Mouse (Mus musculus) MEL (cell line): Measurements from ENCODE around the gene Atp2a2. TPM values are rescaled to one million over a fixed set of nuclear protein-coding genes. Genes with fewer than 3 reads are reported as not detected.

Experiments used
- DNase-seq: peaks from one replicate; pipeline ENCODE4 v3.0.0; 2011; ENCODE audit warnings: low read depth, low spot score
- H3K27ac ChIP-seq: 2 replicates; pipeline ENCODE4 v1.5.1; 2012; ENCODE audit warnings: low read depth, mild to moderate bottlenecking, control low read depth, low read length, moderate library complexity; ENCODE audit not compliant: control insufficient read depth
- H3K27me3 ChIP-seq, 2 experiments: fragments of 150-350 bp in 1 of 2; sonication (generic) in 1 of 2; 2 replicates each; pipeline ENCODE4 v1.6.1; 2012; ENCODE audit warnings: low read length in 2 of 2, mild to moderate bottlenecking in 2 of 2, improper control_type of control experiment in 1 of 2, moderate library complexity in 1 of 2; ENCODE audit not compliant: insufficient read depth in 2 of 2, control insufficient read depth in 1 of 2
- H3K36me3 ChIP-seq, 2 experiments: 2 replicates each; pipeline ENCODE4 v1.6.1; 2012 to 2014; ENCODE audit warnings: low read length in 2 of 2, improper control_type of control experiment in 1 of 2, inconsistent platforms in 1 of 2, mild to moderate bottlenecking in 1 of 2; ENCODE audit not compliant: insufficient read depth in 2 of 2, control insufficient read depth in 1 of 2
- H3K4me1 ChIP-seq, 2 experiments: fragments of 150-350 bp in 1 of 2; sonication (generic) in 1 of 2; 2 replicates each; pipeline ENCODE4 v1.6.1; 2012; ENCODE audit warnings: low read length in 2 of 2, improper control_type of control experiment in 1 of 2, mild to moderate bottlenecking in 1 of 2; ENCODE audit not compliant: insufficient read depth in 2 of 2, control insufficient read depth in 1 of 2
- H3K4me3 ChIP-seq, 2 experiments: fragments of 150-350 bp in 1 of 2; sonication (generic) in 1 of 2; 2 replicates each; pipeline ENCODE4 v1.5.1; 2012; ENCODE audit warnings: low read depth in 2 of 2, low read length in 2 of 2, mild to moderate bottlenecking in 2 of 2, moderate library complexity in 2 of 2, control low read depth in 1 of 2, improper control_type of control experiment in 1 of 2; ENCODE audit not compliant: control insufficient read depth in 1 of 2, insufficient read depth in 1 of 2
- H3K79me2 ChIP-seq: 2 replicates; pipeline ENCODE4 v1.6.1; 2012; ENCODE audit warnings: mild to moderate bottlenecking, low read length, moderate library complexity; ENCODE audit not compliant: control insufficient read depth, poor library complexity, insufficient read depth
- H3K9ac ChIP-seq: 2 replicates; pipeline ENCODE4 v1.6.1; 2012; ENCODE audit warnings: low read depth, mild to moderate bottlenecking, control low read depth, low read length, moderate library complexity; ENCODE audit not compliant: control insufficient read depth, poor library complexity, severe bottlenecking
- H3K9me3 ChIP-seq: fragments of 150-350 bp; sonication (generic); replicated peaks from 2 replicates; pipeline ENCODE4 v1.6.1; 2012; ENCODE audit warnings: mild to moderate bottlenecking, low read length, improper control_type of control experiment, moderate library complexity; ENCODE audit not compliant: insufficient read depth
- CHD1 ChIP-seq: IDR thresholded peaks from 2 replicates; pipeline ENCODE4 v1.6.1; 2012; ENCODE audit warnings: low read depth, mild to moderate bottlenecking, inconsistent platforms, low read length, improper control_type of control experiment
- CTCF ChIP-seq, 3 experiments: IDR thresholded peaks in 2 of 3; conservative IDR thresholded peaks in 1 of 3; 2 replicates each; pipeline ENCODE4 v1.5.1; 2011 to 2012; ENCODE audit warnings: low read length in 3 of 3, low read depth in 2 of 3, mild to moderate bottlenecking in 2 of 3, improper control_type of control experiment in 1 of 3, inconsistent platforms in 1 of 3, mixed read lengths in 1 of 3, moderate library complexity in 1 of 3; ENCODE audit not compliant: control insufficient read depth in 1 of 3, insufficient read depth in 1 of 3, poor library complexity in 1 of 3, severe bottlenecking in 1 of 3
- E2F4 ChIP-seq: IDR thresholded peaks from 2 replicates; pipeline ENCODE4 v1.6.1; 2011; ENCODE audit warnings: low read depth, low read length, improper control_type of control experiment, borderline replicate concordance
- ELF1 ChIP-seq: IDR thresholded peaks from 2 replicates; pipeline ENCODE4 v1.6.1; 2014; ENCODE audit warnings: low read depth, mild to moderate bottlenecking, inconsistent platforms, low read length, improper control_type of control experiment, moderate library complexity
- ETS1 ChIP-seq: IDR thresholded peaks from 2 replicates; pipeline ENCODE4 v1.6.1; 2012; ENCODE audit warnings: low read depth, mild to moderate bottlenecking, inconsistent platforms, low read length, improper control_type of control experiment, moderate library complexity
- GATA1 ChIP-seq: IDR thresholded peaks from 2 replicates; pipeline ENCODE4 v1.6.1; 2011; ENCODE audit warnings: low read depth, low read length, improper control_type of control experiment
- JUND ChIP-seq: IDR thresholded peaks from 2 replicates; pipeline ENCODE4 v1.6.1; 2011; ENCODE audit warnings: low read depth, mild to moderate bottlenecking, improper control_type of control experiment, low read length
- KAT2A ChIP-seq: conservative IDR thresholded peaks from 2 replicates; pipeline ENCODE4 v1.6.1; 2012; ENCODE audit warnings: low read depth, low read length, improper control_type of control experiment, inconsistent platforms
- MAX ChIP-seq: IDR thresholded peaks from 2 replicates; pipeline ENCODE4 v1.6.1; 2011; ENCODE audit warnings: low read length, improper control_type of control experiment
- MAZ ChIP-seq: IDR thresholded peaks from 2 replicates; pipeline ENCODE4 v1.6.1; 2012; ENCODE audit warnings: low read depth, mild to moderate bottlenecking, inconsistent platforms, low read length, improper control_type of control experiment
- MXI1 ChIP-seq: IDR thresholded peaks from 2 replicates; pipeline ENCODE4 v1.6.1; 2011; ENCODE audit warnings: mild to moderate bottlenecking, low read depth, low read length, improper control_type of control experiment
- MYB ChIP-seq: IDR thresholded peaks from 2 replicates; pipeline ENCODE4 v1.6.1; 2011; ENCODE audit warnings: mild to moderate bottlenecking, low read depth, low read length, improper control_type of control experiment
- NELFE ChIP-seq: IDR thresholded peaks from 2 replicates; pipeline ENCODE4 v1.6.1; 2011; ENCODE audit warnings: low read depth, low read length, improper control_type of control experiment
- POLR2AphosphoS2 ChIP-seq: IDR thresholded peaks from 2 replicates; pipeline ENCODE4 v1.6.1; 2011; ENCODE audit warnings: low read length, improper control_type of control experiment
- RCOR1 ChIP-seq: IDR thresholded peaks from 2 replicates; pipeline ENCODE4 v1.6.1; 2012; ENCODE audit warnings: low read depth, mild to moderate bottlenecking, inconsistent platforms, low read length, improper control_type of control experiment
- SIN3A ChIP-seq: IDR thresholded peaks from 2 replicates; pipeline ENCODE4 v1.6.1; 2012; ENCODE audit warnings: low read length, improper control_type of control experiment, inconsistent platforms
- SMC3 ChIP-seq: IDR thresholded peaks from 2 replicates; pipeline ENCODE4 v1.6.1; 2011; ENCODE audit warnings: low read depth, low read length, improper control_type of control experiment
- UBTF ChIP-seq: IDR thresholded peaks from 2 replicates; pipeline ENCODE4 v1.6.1; 2012; ENCODE audit warnings: low read depth, mild to moderate bottlenecking, inconsistent platforms, low read length, improper control_type of control experiment, moderate library complexity, borderline replicate concordance; ENCODE audit not compliant: insufficient read depth
- ZC3H11A ChIP-seq: IDR thresholded peaks from 2 replicates; pipeline ENCODE4 v1.6.1; 2012; ENCODE audit warnings: low read depth, mild to moderate bottlenecking, inconsistent platforms, low read length, improper control_type of control experiment
- ZMIZ1 ChIP-seq: IDR thresholded peaks from 2 replicates; pipeline ENCODE4 v1.6.1; 2012; ENCODE audit warnings: low read depth, mild to moderate bottlenecking, inconsistent platforms, low read length, improper control_type of control experiment, moderate library complexity
- polyA plus RNA-seq, 2 experiments: library from polyadenylated mRNA; stranded (reverse) in 1 of 2; unstranded in 1 of 2; fragments of >175 nt in 1 of 2; fragments of >200 nt in 1 of 2; gene quantifications; 2 replicates each; pipeline versions ENCODE4 v1.2.1 to v1.2.4; 2012; ENCODE audit warnings: low replicate concordance in 2 of 2, low read depth in 1 of 2; ENCODE audit not compliant: insufficient read length in 2 of 2, insufficient read depth in 1 of 2, missing spikeins in 1 of 2
- total RNA-seq: library from RNA; depleted of rRNA; stranded (reverse); fragments of 300-350 nt; gene quantifications from 2 replicates; pipeline ENCODE4 v1.2.3, GENCODE M21; 2012

Gene Atp2a2
- total and polyA plus RNA-seq, 3 experiments: 117 to 199 (median 176) TPM

- Histone ChIP-seq H3K27ac (no peak overlapping the region), H3K4me3 (no peak overlapping the region), H3K36me3 (peaks cover 2 to 59% of the 10 kb centered on the region in 2 experiments), H3K9ac (no peak overlapping the region), H3K9me3 (no peaks in the 10 kb centered on the region), H3K79me2 (peaks cover 6% of the 10 kb centered on the region), H3K27me3 (no peaks in the 10 kb centered on the region), H3K4me1 (no peaks in the 10 kb centered on the region)
- TF ChIP-seq E2F4 (no peak), SMC3 (no peak), MYB (no peak), ZMIZ1 (no peak), NELFE (no peak)
- DNase-seq: no peak
Measured at GRCm38 (mm10) chr5:122477492-122477891, 24.5 kb downstream of the Atp2a2 start.

DNA sequence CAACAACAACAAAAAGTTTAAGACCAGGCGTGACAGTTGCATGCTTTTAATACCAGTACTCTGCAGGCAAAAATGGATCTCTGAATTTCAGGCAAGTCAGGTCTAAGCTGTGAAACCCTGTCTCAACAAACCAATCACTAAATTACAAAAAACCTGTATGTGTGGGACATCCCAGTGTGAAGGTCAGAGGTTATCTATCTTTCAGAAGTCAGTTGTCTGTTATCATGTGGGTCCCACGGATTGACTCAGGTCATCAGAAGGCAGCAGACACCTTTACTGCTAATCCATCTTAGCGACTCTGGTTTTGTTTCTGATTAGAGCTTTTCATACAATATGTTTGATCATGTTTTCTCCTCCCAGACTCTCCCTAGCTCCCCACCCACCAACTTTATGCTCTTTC lies 25.9 kb downstream of the Atp2a2 start:
- TF ChIP-seq SIN3A: no peak
- TF ChIP-seq POLR2AphosphoS2: no peak
- no peak for TF ChIP-seq SMC3
- no peak for TF ChIP-seq JUND
- TF ChIP-seq RCOR1: no peak
- no peak for TF ChIP-seq KAT2A
- TF ChIP-seq ETS1: no peak
- no peak for TF ChIP-seq GATA1
- TF ChIP-seq UBTF: no peak
- TF ChIP-seq E2F4: no peak
- no peak for TF ChIP-seq ZC3H11A
- no peak for TF ChIP-seq MXI1
- TF ChIP-seq MAZ: no peak
- TF ChIP-seq MYB: no peak
- no peak for TF ChIP-seq MAX
- no peak for TF ChIP-seq CTCF (IDR thresholded peaks at IDR 0.05 in 2 of 3, conservative IDR thresholded peaks at IDR 0.05 in 1 of 3; ENCODE audit: control insufficient read depth in 1 of 3, insufficient read depth in 1 of 3, low read depth in 2 of 3, low read length in 3 of 3, poor library complexity in 1 of 3, severe bottlenecking in 1 of 3)
- no peak for TF ChIP-seq CHD1
- no peak for TF ChIP-seq NELFE
- no peak for TF ChIP-seq ELF1
- Histone ChIP-seq H3K27ac (no peak overlapping the region), H3K36me3 (peaks cover 2 to 58% of the 10 kb centered on the region in 2 experiments), H3K4me1 (no peaks in the 10 kb centered on the region), H3K9me3 (no peaks in the 10 kb centered on the region), H3K4me3 (no peak overlapping the region), H3K27me3 (no peaks in the 10 kb centered on the region), H3K9ac (no peak overlapping the region), H3K79me2 (peaks cover 6% of the 10 kb centered on the region)
- no peak for DNase-seq
